Mouse (Mus musculus) cerebellum, adult 2 months (tissue): ENCODE data around the gene Plxnb1. TPM values are rescaled to one million over a fixed set of nuclear protein-coding genes. Genes with fewer than 3 reads are reported as not detected.

Source experiments
- DNase-seq, 2 experiments: peaks; one replicate each; pipeline ENCODE4 v3.0.0; 2021
- H3K27ac ChIP-seq: fragments of 200-500 bp; 2 replicates; pipeline ENCODE4 v1.5.1; 2012; ENCODE audit warnings: low read length, control low read depth, inconsistent platforms; ENCODE audit not compliant: insufficient read depth
- H3K27me3 ChIP-seq: fragments of 200-500 bp; 2 replicates; pipeline ENCODE4 v1.6.1; 2012; ENCODE audit warnings: inconsistent platforms, mild to moderate bottlenecking, low read length, moderate library complexity; ENCODE audit not compliant: control insufficient read depth, insufficient read depth
- H3K4me1 ChIP-seq: fragments of 200-500 bp; 2 replicates; pipeline ENCODE4 v1.6.1; 2011; ENCODE audit warnings: low read length; ENCODE audit not compliant: control insufficient read depth, insufficient read depth
- H3K4me3 ChIP-seq: fragments of 200-500 bp; replicated peaks from 2 replicates; pipeline ENCODE3; 2011; ENCODE audit warnings: mild to moderate bottlenecking, low read depth, low read length, control low read depth; ENCODE audit not compliant: insufficient read depth
- CTCF ChIP-seq: fragments of 200-500 bp; IDR thresholded peaks from 2 replicates; pipeline ENCODE4 v1.5.1; 2011; ENCODE audit warnings: low read depth, mild to moderate bottlenecking, control low read depth, low read length, moderate library complexity, borderline replicate concordance; ENCODE audit not compliant: insufficient read depth
- POLR2A ChIP-seq: fragments of 200-500 bp; IDR thresholded peaks from 2 replicates; pipeline ENCODE4 v1.6.1; 2011; ENCODE audit warnings: low read length, control low read depth, borderline replicate concordance; ENCODE audit not compliant: insufficient read depth
- WGBS: fragments of 180-500 bp; shearing (Covaris S2); methylation state at CpG from one replicate; pipeline ENCODE4 v1.1.7; 2018; 5-methylcytosine and 5-hydroxymethylcytosine counted together
- polyA plus RNA-seq: library from polyadenylated mRNA; depleted of rRNA; stranded (reverse); fragments of >200 nt; gene quantifications from 2 replicates; pipeline ENCODE4 v1.2.3, GENCODE M21; 2012; rRNA removed

Plxnb1 gene
- polyA plus RNA-seq, 1 experiment = 26.4 TPM

GRCm38 (mm10) chr9:109161941-109162340 lies 66.8 kb downstream of the Plxnb1 start, which contains the start of gene Fbxw21:
Gene Fbxw21, minus strand, starts transcription at chr9:109162041.
- Histone ChIP-seq H3K4me1 (no peaks in the 10 kb centered on the region), H3K27ac (no peak within 1 kb of the TSS), H3K27me3 (no peaks in the 10 kb centered on the region), H3K4me3 (no peak within 1 kb of the TSS)
- DNase-seq = no peak
- WGBS = 64% methylated on average over 3 of the region's 3 CpGs
- TF ChIP-seq CTCF (no peak), POLR2A (no peak)

- H3K4me1 ChIP-seq = no peaks in the 10 kb centered on the region
- TF ChIP-seq CTCF = no peak
- no peak for TF ChIP-seq POLR2A
- DNase-seq = no peak
- no peak overlapping the region for H3K27ac ChIP-seq
- no peak overlapping the region for H3K4me3 ChIP-seq
- no peaks in the 10 kb centered on the region for H3K27me3 ChIP-seq
These were observed 72.1 kb downstream of the Plxnb1 start for GRCm38 (mm10) chr9:109167316-109167715.

Other genes with a start within 250 kb of the Plxnb1 start
- gene Slc26a6, start 242.1 kb upstream of the Plxnb1 start, polyA plus RNA-seq = 22.6 and 28.2 TPM in 2 replicates
- 0.39 and 0.92 TPM in 2 replicates for gene Tmem89, start 180.8 kb upstream of the Plxnb1 start, polyA plus RNA-seq
- 672 and 690 TPM in 2 replicates for gene Uqcrc1, start 158.8 kb upstream of the Plxnb1 start, polyA plus RNA-seq
- gene Col7a1, start 141.8 kb upstream of the Plxnb1 start, polyA plus RNA-seq = 11.3 and 14.1 TPM in 2 replicates
- gene Ucn2, start 109.4 kb upstream of the Plxnb1 start, polyA plus RNA-seq = 0.47 and 0.48 TPM in 2 replicates
- 17.5 and 20.1 TPM in 2 replicates for gene Pfkfb4, start 103.6 kb upstream of the Plxnb1 start, polyA plus RNA-seq
- gene Shisa5, start 56.8 kb upstream of the Plxnb1 start, polyA plus RNA-seq = 75.0 and 79.8 TPM in 2 replicates
- gene Trex1, start 35.7 kb upstream of the Plxnb1 start, polyA plus RNA-seq = 39.9 and 40.4 TPM in 2 replicates
- gene Atrip, start 21.3 kb upstream of the Plxnb1 start, polyA plus RNA-seq = 38.0 and 39.1 TPM in 2 replicates
- gene Ccdc51, start 12.9 kb upstream of the Plxnb1 start, polyA plus RNA-seq = 6.6 and 7.7 TPM in 2 replicates
- 144 and 152 TPM in 2 replicates for gene Tma7, start 12.8 kb upstream of the Plxnb1 start, polyA plus RNA-seq
- gene Fbxw21, start 66.7 kb downstream of the Plxnb1 start, polyA plus RNA-seq = not detected in 2 replicates
- gene Fbxw13, start 100.6 kb downstream of the Plxnb1 start, polyA plus RNA-seq = not detected in 2 replicates
- gene Fbxw20, start 139.4 kb downstream of the Plxnb1 start, polyA plus RNA-seq = not detected in 2 replicates
- gene Fbxw14, start 192.3 kb downstream of the Plxnb1 start, polyA plus RNA-seq = not detected in 2 replicates
- not detected in 2 replicates for gene Fbxw28, start 244.3 kb downstream of the Plxnb1 start, polyA plus RNA-seq